Mouse (Mus musculus): ENCODE data around the gene Chrnb1. TPM values are rescaled to one million over a fixed set of nuclear protein-coding genes. Genes with fewer than 3 reads are reported as not detected.

Gene Chrnb1
- polyA plus RNA-seq, 1 experiment = 4.6 TPM

- H3K27ac ChIP-seq (ENCODE audit: insufficient read depth, low read length) = no peak within 1 kb of the TSS
- TF ChIP-seq POLR2A (IDR thresholded peaks at IDR 0.05; ENCODE audit: low read depth, low read length) (no peak), CTCF (IDR thresholded peaks at IDR 0.05; ENCODE audit: borderline replicate concordance, insufficient read depth, low read length) (no peak)
- no peak within 1 kb of the TSS for H3K4me3 ChIP-seq (ENCODE audit: insufficient read depth, low read length)
- peaks cover 4% of the 10 kb centered on the region; the same call in 1 of the 2 replicates for H3K4me1 ChIP-seq (ENCODE audit: control insufficient read depth, insufficient read depth, low read length)
Measured at GRCm38 (mm10) chr11:69804972-69805909, 9.5 kb upstream of the Chrnb1 start, which contains the start of gene Tmem102. TSS of gene Tmem102 (minus strand) at chr11:69805624.

- Histone ChIP-seq H3K4me3 (ENCODE audit: insufficient read depth, low read length) (no peak overlapping the region), H3K27ac (ENCODE audit: insufficient read depth, low read length) (no peak overlapping the region), H3K4me1 (ENCODE audit: control insufficient read depth, insufficient read depth, low read length) (peaks cover 7% of the 10 kb centered on the region)
- no peak for TF ChIP-seq POLR2A (IDR thresholded peaks at IDR 0.05; ENCODE audit: low read depth, low read length)
- TF ChIP-seq CTCF (IDR thresholded peaks at IDR 0.05; ENCODE audit: borderline replicate concordance, insufficient read depth, low read length) = no peak
Measured at GRCm38 (mm10) chr11:69804652-69804940, 8.9 kb upstream of the Chrnb1 start.

- peak overlapping the region; percentile 12 for H3K4me3 ChIP-seq (ENCODE audit: insufficient read depth, low read length)
- H3K4me1 ChIP-seq (ENCODE audit: control insufficient read depth, insufficient read depth, low read length) = peaks cover 7% of the 10 kb centered on the region
- H3K27ac ChIP-seq (ENCODE audit: insufficient read depth, low read length) = no peak overlapping the region
- peak; percentile 18; the same call in 1 of the 2 replicates for TF ChIP-seq POLR2A (IDR thresholded peaks at IDR 0.05; ENCODE audit: low read depth, low read length)
- peak; percentile 54 for TF ChIP-seq CTCF (IDR thresholded peaks at IDR 0.05; ENCODE audit: borderline replicate concordance, insufficient read depth, low read length)
Measured at GRCm38 (mm10) chr11:69803786-69804651, 8.3 kb upstream of the Chrnb1 start.

- TF ChIP-seq POLR2A (IDR thresholded peaks at IDR 0.05; ENCODE audit: low read depth, low read length) (no peak; the same call in 1 of the 2 replicates), CTCF (IDR thresholded peaks at IDR 0.05; ENCODE audit: borderline replicate concordance, insufficient read depth, low read length) (no peak)
- H3K4me1 ChIP-seq (ENCODE audit: control insufficient read depth, insufficient read depth, low read length) = peaks cover 7% of the 10 kb centered on the region
- H3K4me3 ChIP-seq (ENCODE audit: insufficient read depth, low read length) = peak overlapping the region; percentile 12; the same call in 1 of the 2 replicates
Measured at GRCm38 (mm10) chr11:69803328-69803727, 7.6 kb upstream of the Chrnb1 start.

GRCm38 (mm10) chr11:69802648-69803105, 6.9 kb upstream of the Chrnb1 start:
- Histone ChIP-seq H3K4me3 (ENCODE audit: insufficient read depth, low read length) (peak overlapping the region; percentile 42), H3K4me1 (ENCODE audit: control insufficient read depth, insufficient read depth, low read length) (peaks cover 7% of the 10 kb centered on the region), H3K27ac (ENCODE audit: insufficient read depth, low read length) (no peak overlapping the region)
- TF ChIP-seq POLR2A (IDR thresholded peaks at IDR 0.05; ENCODE audit: low read depth, low read length) = peak; percentile 64; the same call in 1 of the 2 replicates
- TF ChIP-seq CTCF (IDR thresholded peaks at IDR 0.05; ENCODE audit: borderline replicate concordance, insufficient read depth, low read length) = no peak

More at GRCm38 (mm10) chr11:69803328-69803727, 7.6 kb upstream of the Chrnb1 start:
- no peak overlapping the region for H3K27ac ChIP-seq (ENCODE audit: insufficient read depth, low read length)

GRCm38 (mm10) chr11:69801379-69801977, 5.7 kb upstream of the Chrnb1 start, which contains the start of gene Fgf11:
TSS of gene Fgf11 (minus strand) at chr11:69801857.
- peaks cover 7% of the 10 kb centered on the region for H3K4me1 ChIP-seq (ENCODE audit: control insufficient read depth, insufficient read depth, low read length)
- no peak within 1 kb of the TSS for H3K27ac ChIP-seq (ENCODE audit: insufficient read depth, low read length)
- peak within 1 kb of the TSS; percentile 42 for H3K4me3 ChIP-seq (ENCODE audit: insufficient read depth, low read length)
- no peak for TF ChIP-seq CTCF (IDR thresholded peaks at IDR 0.05; ENCODE audit: borderline replicate concordance, insufficient read depth, low read length)

GRCm38 (mm10) chr11:69800392-69801197, 4.9 kb upstream of the Chrnb1 start:
- H3K4me1 ChIP-seq (ENCODE audit: control insufficient read depth, insufficient read depth, low read length) = peaks cover 7% of the 10 kb centered on the region
- TF ChIP-seq POLR2A (IDR thresholded peaks at IDR 0.05; ENCODE audit: low read depth, low read length) = no peak
- TF ChIP-seq CTCF (IDR thresholded peaks at IDR 0.05; ENCODE audit: borderline replicate concordance, insufficient read depth, low read length) = no peak
- 0 out of 2 replicates have a peak overlapping the region, but pooled peaks have one; percentile 2 for H3K4me3 ChIP-seq (ENCODE audit: insufficient read depth, low read length)
- H3K27ac ChIP-seq (ENCODE audit: insufficient read depth, low read length) = no peak overlapping the region

GRCm38 (mm10) chr11:69800138-69800391, 4.3 kb upstream of the Chrnb1 start:
- no peak for TF ChIP-seq POLR2A (IDR thresholded peaks at IDR 0.05; ENCODE audit: low read depth, low read length)
- no peak for TF ChIP-seq CTCF (IDR thresholded peaks at IDR 0.05; ENCODE audit: borderline replicate concordance, insufficient read depth, low read length)
- H3K4me1 ChIP-seq (ENCODE audit: control insufficient read depth, insufficient read depth, low read length) = peaks cover 7% of the 10 kb centered on the region
- H3K4me3 ChIP-seq (ENCODE audit: insufficient read depth, low read length) = no peak overlapping the region
- no peak overlapping the region for H3K27ac ChIP-seq (ENCODE audit: insufficient read depth, low read length)
